Mouse (Mus musculus) testis, adult 2 months (tissue): ENCODE results near the gene Map2k6.

Experiments used
- CTCF ChIP-seq: fragments of 200-500 bp; IDR thresholded peaks from 2 replicates; pipeline ENCODE4 v1.5.1; 2012; ENCODE audit warnings: low read depth, mild to moderate bottlenecking, inconsistent platforms, low read length, moderate library complexity; ENCODE audit not compliant: control insufficient read depth, insufficient read depth, insufficient replicate concordance
- POLR2A ChIP-seq: fragments of 200-500 bp; IDR thresholded peaks from 2 replicates; pipeline ENCODE4 v1.6.1; 2012; ENCODE audit warnings: low read depth, mild to moderate bottlenecking, inconsistent platforms, low read length, moderate library complexity; ENCODE audit not compliant: control insufficient read depth

- TF ChIP-seq CTCF (no peak), POLR2A (no peak)
Observed at GRCm38 (mm10) chr11:110451590-110451989, 52.7 kb downstream of the Map2k6 start.
